Mouse (Mus musculus) stomach, embryonic 15.5 days (tissue): ENCODE results near the gene Birc7. TPM values are rescaled to one million over a fixed set of nuclear protein-coding genes. Genes with fewer than 3 reads are reported as not detected.

Source experiments
- ATAC-seq: fragments of 200-750 bp; cut with Nextera tagmentation; 2 replicates; pipeline ENCODE4 v1.8.0; 2017; ENCODE audit warnings: low read depth, moderate number of reproducible peaks, moderate TSS enrichment; ENCODE audit not compliant: insufficient read depth, low FRiP score
- H3K27ac ChIP-seq: fragments of 300-500 bp; sonication (generic); 2 replicates; pipeline ENCODE4 v1.5.1; 2015; ENCODE audit warnings: mild to moderate bottlenecking, inconsistent platforms
- H3K27me3 ChIP-seq: fragments of 300-500 bp; sonication (generic); replicated peaks from 2 replicates; pipeline ENCODE4 v1.6.1; 2015; ENCODE audit warnings: inconsistent platforms
- H3K36me3 ChIP-seq: fragments of 300-500 bp; sonication (generic); 2 replicates; pipeline ENCODE4 v1.6.1; 2015; ENCODE audit warnings: inconsistent platforms
- H3K4me1 ChIP-seq: fragments of 300-500 bp; sonication (generic); 2 replicates; pipeline ENCODE4 v1.6.1; 2015; ENCODE audit warnings: inconsistent platforms
- H3K4me2 ChIP-seq: fragments of 300-500 bp; sonication (generic); 2 replicates; pipeline ENCODE4 v1.6.1; 2015; ENCODE audit warnings: mild to moderate bottlenecking, inconsistent platforms
- H3K4me3 ChIP-seq: fragments of 300-500 bp; sonication (generic); replicated peaks from 2 replicates; pipeline ENCODE4 v1.5.1; 2015; ENCODE audit warnings: inconsistent platforms
- H3K9ac ChIP-seq: fragments of 300-500 bp; sonication (generic); 2 replicates; pipeline ENCODE4 v1.6.1; 2015; ENCODE audit warnings: inconsistent platforms
- H3K9me3 ChIP-seq: fragments of 300-500 bp; sonication (generic); 2 replicates; pipeline ENCODE4 v1.6.1; 2016; ENCODE audit warnings: inconsistent platforms
- WGBS: fragments of 180-500 bp; shearing (Covaris S2); methylation state at CpG from one replicate; pipeline ENCODE4 v1.1.7; 2015; 5-methylcytosine and 5-hydroxymethylcytosine counted together
- polyA plus RNA-seq: library from polyadenylated mRNA; unstranded; fragments of >200 nt; fragmentation: Nextera tagmentation; extraction: Ambion mirVana; gene quantifications from 2 replicates; pipeline ENCODE4 v1.2.1, GENCODE M21; 2015

The Birc7 gene
- polyA plus RNA-seq, 1 experiment from 2014 or later = 0.14 TPM

DNA sequence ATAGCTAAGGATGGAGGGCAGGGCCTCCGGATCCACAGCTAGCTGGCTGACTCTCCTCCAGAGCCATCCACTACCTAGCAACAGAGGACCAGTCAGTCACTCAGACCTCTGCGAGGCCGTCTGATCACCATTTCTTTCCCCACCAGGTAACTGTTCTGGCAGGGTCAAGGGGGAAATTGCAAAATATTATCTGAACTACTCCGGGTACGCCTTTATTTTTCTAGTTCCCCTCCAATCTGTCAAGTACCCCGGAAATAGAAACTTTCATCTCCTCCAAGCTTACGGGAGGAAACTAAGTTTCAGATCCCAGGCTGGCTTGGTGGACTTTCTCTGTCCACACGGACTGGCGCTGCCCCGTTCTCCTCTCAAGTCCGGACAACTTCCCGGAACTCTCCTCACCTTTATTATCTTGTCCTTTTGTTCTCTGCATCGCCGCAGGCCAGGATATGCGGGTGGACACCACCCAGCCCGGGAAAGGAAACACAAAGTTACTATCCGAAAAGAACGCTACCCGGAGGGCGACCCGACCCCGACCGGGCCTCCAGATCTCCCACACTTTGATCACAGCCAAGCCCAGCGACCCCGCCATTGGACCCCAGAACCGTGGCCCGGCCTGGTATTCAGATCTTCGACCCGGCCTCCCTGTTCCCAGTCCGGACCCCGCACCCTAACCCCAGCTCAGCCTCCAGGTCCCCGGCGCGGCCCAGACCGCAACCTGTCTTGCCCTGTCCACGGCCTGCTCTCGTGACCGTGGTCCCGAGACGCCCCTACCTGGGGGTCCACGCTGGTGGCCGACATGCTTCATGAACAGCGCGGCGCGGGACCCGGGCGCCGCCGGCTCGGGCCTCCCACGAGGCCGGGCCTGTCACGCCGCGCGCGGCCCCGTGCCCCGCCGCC, 8.7 kb upstream of the Birc7 start:
- H3K4me3 ChIP-seq = peak overlapping the region; percentile 99
- peak; percentile 29; the same call in 1 of the 2 replicates for ATAC-seq
- WGBS = under 1% methylated on average over 61 of the region's 61 CpGs
- peak overlapping the region; percentile 100 for H3K9ac ChIP-seq
- peaks cover 8% of the 10 kb centered on the region; the same call in 1 of the 2 replicates for H3K36me3 ChIP-seq
- no peaks in the 10 kb centered on the region for H3K9me3 ChIP-seq
- H3K27me3 ChIP-seq = no peaks in the 10 kb centered on the region
- peak overlapping the region; percentile 64 for H3K4me2 ChIP-seq
- peaks cover 11% of the 10 kb centered on the region for H3K4me1 ChIP-seq
- peak overlapping the region; percentile 71 for H3K27ac ChIP-seq

DNA sequence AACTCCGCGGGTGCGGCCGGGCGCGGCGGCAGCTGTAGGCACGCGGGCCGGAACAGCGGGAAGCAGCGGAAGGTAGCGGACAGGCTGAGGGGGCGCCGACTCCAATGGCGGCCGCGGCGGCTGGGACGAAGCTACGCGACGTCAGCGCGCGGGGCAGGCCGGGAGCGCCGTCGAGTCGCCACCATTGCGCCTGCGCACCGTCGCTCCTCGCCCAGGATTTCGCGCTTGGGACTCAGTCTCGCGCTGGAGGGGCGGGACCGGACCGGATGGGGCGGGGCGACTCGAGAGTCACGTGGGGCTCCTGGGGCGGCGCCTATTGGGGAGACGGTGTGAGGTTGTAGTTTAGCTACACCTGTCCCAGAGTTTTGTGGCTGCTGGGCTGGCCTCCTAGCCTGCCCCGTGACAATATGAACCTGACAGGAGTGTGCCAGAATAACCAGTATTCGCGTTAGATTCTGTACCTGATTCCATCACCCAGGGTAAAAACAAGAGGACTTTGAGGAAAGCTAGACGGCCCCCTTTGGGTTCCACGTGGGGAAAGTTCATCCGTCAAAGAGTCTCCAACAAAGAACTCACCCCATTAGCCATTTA, 7.9 kb upstream of the Birc7 start, which contains the start of gene Ythdf1:
Ythdf1 (minus strand) TSS at position 140 of the 591 bp plus-strand sequence.
- H3K27me3 ChIP-seq = no peaks in the 10 kb centered on the region
- 1% methylated on average over 56 of the region's 56 CpGs for WGBS
- H3K4me2 ChIP-seq = peak within 1 kb of the TSS; percentile 64
- peaks cover 8% of the 10 kb centered on the region for H3K4me1 ChIP-seq
- H3K27ac ChIP-seq = peak within 1 kb of the TSS; percentile 71
- no peaks in the 10 kb centered on the region for H3K9me3 ChIP-seq
- peak within 1 kb of the TSS; percentile 99 for H3K4me3 ChIP-seq
- peak; percentile 94 for ATAC-seq
- peak within 1 kb of the TSS; percentile 100 for H3K9ac ChIP-seq
- H3K36me3 ChIP-seq = peaks cover 8% of the 10 kb centered on the region; the same call in 1 of the 2 replicates

GRCm38 (mm10) chr2:180922739-180923138, 6.1 kb upstream of the Birc7 start:
- no peak for ATAC-seq
- 86% methylated on average over 6 of the region's 6 CpGs for WGBS

GRCm38 (mm10) chr2:180925176-180925575, 3.6 kb upstream of the Birc7 start:
- Histone ChIP-seq H3K27me3 (no peaks in the 10 kb centered on the region), H3K9ac (no peak overlapping the region), H3K27ac (no peak overlapping the region), H3K36me3 (no peaks in the 10 kb centered on the region), H3K9me3 (no peaks in the 10 kb centered on the region), H3K4me2 (no peak overlapping the region), H3K4me3 (no peak overlapping the region), H3K4me1 (no peaks in the 10 kb centered on the region)
- ATAC-seq = no peak
- 5% methylated on average over 4 of the region's 4 CpGs for WGBS

More at GRCm38 (mm10) chr2:180922739-180923138, 6.1 kb upstream of the Birc7 start:
- H3K9ac ChIP-seq = no peak overlapping the region
- H3K4me1 ChIP-seq = peaks cover 4% of the 10 kb centered on the region; the same call in 1 of the 2 replicates
- H3K4me3 ChIP-seq = no peak overlapping the region
- no peaks in the 10 kb centered on the region for H3K27me3 ChIP-seq
- no peak overlapping the region for H3K27ac ChIP-seq
- H3K9me3 ChIP-seq = no peaks in the 10 kb centered on the region
- H3K36me3 ChIP-seq = peaks cover 6% of the 10 kb centered on the region; the same call in 1 of the 2 replicates
- no peak overlapping the region for H3K4me2 ChIP-seq

- Histone ChIP-seq H3K4me1 (no peaks in the 10 kb centered on the region), H3K4me3 (no peak overlapping the region), H3K9me3 (no peaks in the 10 kb centered on the region), H3K4me2 (no peak overlapping the region), H3K9ac (no peak overlapping the region), H3K36me3 (no peaks in the 10 kb centered on the region), H3K27ac (no peak overlapping the region), H3K27me3 (no peaks in the 10 kb centered on the region)
- no peak; the same call in 1 of the 2 replicates for ATAC-seq
- WGBS = 76% methylated on average over 1 of the region's 1 CpGs
Measured at GRCm38 (mm10) chr2:180932418-180932817, 3.6 kb downstream of the Birc7 start.

DNA sequence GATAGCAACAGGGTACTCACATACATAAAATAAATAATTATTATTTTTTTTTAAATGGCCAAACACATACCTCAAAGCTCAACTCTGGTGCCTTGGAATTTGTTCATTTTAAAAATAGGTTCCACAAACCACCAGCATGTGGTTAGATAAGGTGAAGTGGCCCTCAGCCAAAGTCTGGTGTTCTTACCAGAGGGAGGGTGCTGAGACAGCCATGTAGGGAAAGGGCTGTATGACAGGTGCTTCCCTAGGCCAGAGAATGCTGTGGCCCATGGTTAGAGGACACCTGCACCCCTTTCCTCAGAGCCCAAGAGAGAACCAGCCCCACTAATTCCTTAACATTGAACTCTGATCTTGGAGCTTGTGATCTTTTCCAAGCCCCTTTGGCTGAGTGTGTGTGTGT, 11.4 kb downstream of the Birc7 start:
- ATAC-seq = no peak
- Histone ChIP-seq H3K9me3 (no peaks in the 10 kb centered on the region), H3K36me3 (no peaks in the 10 kb centered on the region), H3K4me1 (no peaks in the 10 kb centered on the region), H3K4me3 (no peak overlapping the region), H3K27me3 (no peaks in the 10 kb centered on the region), H3K27ac (no peak overlapping the region), H3K4me2 (no peak overlapping the region), H3K9ac (no peak overlapping the region)

- Histone ChIP-seq H3K4me2 (no peak overlapping the region), H3K27me3 (no peaks in the 10 kb centered on the region), H3K27ac (no peak overlapping the region), H3K9ac (no peak overlapping the region), H3K4me1 (no peaks in the 10 kb centered on the region), H3K36me3 (no peaks in the 10 kb centered on the region), H3K9me3 (no peaks in the 10 kb centered on the region), H3K4me3 (no peak overlapping the region)
- ATAC-seq = no peak
Measured at GRCm38 (mm10) chr2:180941869-180942268, 13.0 kb downstream of the Birc7 start.

DNA sequence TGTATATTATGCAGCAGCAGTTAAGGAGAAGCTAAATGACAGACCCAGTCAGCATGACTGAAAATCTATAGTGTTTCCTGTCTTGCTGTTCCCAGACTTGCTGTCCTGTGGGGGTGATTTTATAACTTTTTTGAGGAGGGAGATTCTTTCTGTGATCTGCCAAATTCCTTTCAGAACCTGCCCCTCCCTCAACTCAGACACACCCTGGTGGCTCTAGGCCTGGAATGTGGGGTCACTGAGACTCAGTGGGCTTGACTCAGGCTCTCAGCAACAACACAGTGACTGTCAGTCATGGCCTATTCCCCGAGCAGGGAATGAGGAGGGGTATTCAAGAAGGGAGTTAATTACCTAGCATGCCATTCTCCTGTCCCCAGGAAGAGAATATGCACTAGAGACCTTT, 21.1 kb downstream of the Birc7 start:
- H3K9ac ChIP-seq = no peak overlapping the region
- peaks cover 26% of the 10 kb centered on the region for H3K4me1 ChIP-seq
- no peak overlapping the region for H3K4me3 ChIP-seq
- H3K36me3 ChIP-seq = no peaks in the 10 kb centered on the region
- no peaks in the 10 kb centered on the region for H3K27me3 ChIP-seq
- H3K4me2 ChIP-seq = no peak overlapping the region
- no peaks in the 10 kb centered on the region for H3K9me3 ChIP-seq
- ATAC-seq = no peak
- H3K27ac ChIP-seq = no peak overlapping the region
- 16% methylated on average over 1 of the region's 1 CpGs for WGBS

GRCm38 (mm10) chr2:180952731-180953171, 23.9 kb downstream of the Birc7 start:
- 16% methylated on average over 9 of the region's 9 CpGs for WGBS
- Histone ChIP-seq H3K9me3 (no peaks in the 10 kb centered on the region), H3K4me3 (peak overlapping the region; percentile 61), H3K36me3 (no peaks in the 10 kb centered on the region), H3K4me2 (peak overlapping the region; percentile 91), H3K4me1 (peaks cover 26% of the 10 kb centered on the region), H3K27me3 (no peaks in the 10 kb centered on the region), H3K9ac (no peak overlapping the region), H3K27ac (peak overlapping the region; percentile 67)
- no peak for ATAC-seq

GRCm38 (mm10) chr2:180953638-180954037, 24.8 kb downstream of the Birc7 start:
- Histone ChIP-seq H3K27me3 (no peaks in the 10 kb centered on the region), H3K9me3 (no peaks in the 10 kb centered on the region), H3K4me3 (peak overlapping the region; percentile 61), H3K9ac (peak overlapping the region; percentile 54; the same call in 1 of the 2 replicates), H3K36me3 (no peaks in the 10 kb centered on the region), H3K27ac (peak overlapping the region; percentile 74; the same call in 1 of the 2 replicates), H3K4me1 (peaks cover 26% of the 10 kb centered on the region), H3K4me2 (peak overlapping the region; percentile 91)
- whole genome bisulfite sequencing = 17% methylated on average over 2 of the region's 2 CpGs
- no peak for ATAC-seq

DNA sequence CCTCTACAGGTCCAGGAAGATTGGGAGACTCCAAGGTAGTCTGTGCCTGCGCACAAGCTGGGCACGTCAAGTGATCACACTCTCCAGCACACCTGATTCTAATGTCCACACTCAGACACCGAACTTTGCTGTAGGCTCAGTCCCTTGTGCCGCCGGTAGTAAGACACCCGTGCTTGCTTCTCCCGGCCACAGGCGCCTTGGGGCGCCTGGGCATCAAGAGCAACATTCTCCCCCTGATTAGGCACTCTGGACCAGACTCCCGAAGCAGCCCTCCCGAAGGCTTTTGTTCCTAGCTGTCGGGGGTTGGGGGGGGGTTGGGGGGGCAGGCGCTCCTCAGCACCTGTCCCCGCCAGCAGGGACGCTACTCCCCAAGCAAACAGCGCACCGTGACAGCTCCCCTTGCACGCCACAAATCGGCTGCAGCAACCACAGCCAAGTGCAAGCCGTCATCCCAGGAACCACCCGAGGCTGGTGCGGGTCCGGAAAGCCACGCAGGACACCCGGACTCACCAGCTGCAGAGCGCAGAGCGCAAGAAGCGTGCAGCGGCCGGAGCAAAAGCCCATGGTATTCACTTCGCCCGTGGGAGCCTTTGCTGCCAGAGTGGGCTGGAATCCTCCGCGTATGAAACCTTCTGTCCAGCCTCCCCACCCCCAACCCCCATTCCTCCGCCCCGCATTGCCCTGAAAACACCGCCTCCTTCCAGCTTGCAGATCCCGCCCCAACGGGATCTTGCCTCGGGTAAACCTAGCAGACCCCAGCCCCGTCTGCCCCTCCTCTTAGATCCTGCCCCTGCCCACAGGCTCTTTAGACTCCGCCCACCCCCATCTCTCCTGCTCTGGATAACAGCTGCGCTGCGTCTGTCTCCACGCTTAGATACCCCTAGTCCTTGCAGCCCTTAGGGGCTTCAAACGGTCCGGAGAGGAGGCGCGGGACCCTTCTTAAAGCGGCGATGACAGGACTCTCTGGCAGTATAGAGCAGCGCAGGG, 25.5 kb downstream of the Birc7 start, which contains the start of gene Nkain4:
Nkain4 (minus strand) TSS at position 639 of the 987 bp plus-strand sequence.
- Histone ChIP-seq H3K4me2 (peak within 1 kb of the TSS; percentile 91), H3K4me1 (peaks cover 26% of the 10 kb centered on the region), H3K4me3 (peak within 1 kb of the TSS; percentile 61), H3K27me3 (no peaks in the 10 kb centered on the region), H3K9me3 (no peaks in the 10 kb centered on the region), H3K27ac (peak within 1 kb of the TSS; percentile 74), H3K9ac (peak within 1 kb of the TSS; percentile 54; the same call in 1 of the 2 replicates), H3K36me3 (no peaks in the 10 kb centered on the region)
- peak; percentile 90 for ATAC-seq
- under 1% methylated on average over 51 of the region's 52 CpGs for WGBS
